Mouse (Mus musculus) thymus, postnatal 10 days (tissue): ENCODE measurements at regions not wholly inside any gene's neighbourhood (a gene's known extent, or its start where the extent isn't known, plus 50 kb on each side); places are given as distances from the start of the nearest gene placed in this dataset.
"Not testable (repeated sequence)": the region's sequence is repeated elsewhere in the genome, so short reads cannot be mapped to it uniquely, and the experiment has no call there.

Source experiments
- DNase-seq, 2 experiments: peaks; one replicate each; pipeline ENCODE4 v3.0.0; 2021; ENCODE audit warnings: low spot score in 2 of 2

DNA sequence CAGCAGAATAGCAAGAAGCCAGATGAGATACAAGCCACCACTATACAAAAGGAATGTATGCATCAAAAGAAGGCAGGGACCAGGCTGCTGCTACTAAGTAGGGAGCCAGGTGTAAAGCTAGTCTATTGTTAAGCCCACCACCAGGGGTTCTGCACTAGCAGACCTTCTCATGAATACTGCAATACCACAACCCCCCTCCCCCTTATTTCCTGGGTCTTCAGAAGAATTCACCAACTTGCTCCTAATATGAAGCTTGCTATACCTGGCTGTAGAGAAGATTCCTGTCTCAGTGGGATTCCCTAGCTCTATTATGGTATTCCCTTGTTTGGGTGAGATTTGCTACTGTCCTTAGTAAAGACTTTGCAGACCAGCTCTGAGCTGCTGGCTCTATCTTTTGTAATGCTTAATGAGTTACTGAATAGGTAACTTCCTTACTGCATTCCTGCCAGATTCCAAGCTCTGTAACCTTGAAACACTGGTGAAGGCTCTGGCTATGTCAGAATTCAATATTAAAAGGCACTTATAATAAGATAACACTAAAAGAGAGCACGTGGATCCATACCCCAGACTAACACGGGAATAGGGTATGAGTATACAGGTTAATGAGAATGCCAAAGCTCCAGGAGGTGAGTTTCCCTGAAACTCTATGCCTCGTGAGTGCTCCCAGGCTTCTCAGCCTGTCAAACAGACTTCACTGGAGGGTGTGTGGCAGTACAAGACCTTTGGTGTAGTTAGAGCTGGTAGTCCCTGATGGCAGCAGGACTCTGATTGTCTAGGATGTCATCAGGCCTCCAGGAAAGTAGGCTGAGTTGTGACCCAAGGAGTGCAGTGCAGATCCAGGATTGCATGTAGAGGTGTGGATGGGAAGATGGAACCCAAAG is 455.5 kb downstream of the Plxdc2 start:
- DNase-seq: not testable (repeated sequence)

DNA sequence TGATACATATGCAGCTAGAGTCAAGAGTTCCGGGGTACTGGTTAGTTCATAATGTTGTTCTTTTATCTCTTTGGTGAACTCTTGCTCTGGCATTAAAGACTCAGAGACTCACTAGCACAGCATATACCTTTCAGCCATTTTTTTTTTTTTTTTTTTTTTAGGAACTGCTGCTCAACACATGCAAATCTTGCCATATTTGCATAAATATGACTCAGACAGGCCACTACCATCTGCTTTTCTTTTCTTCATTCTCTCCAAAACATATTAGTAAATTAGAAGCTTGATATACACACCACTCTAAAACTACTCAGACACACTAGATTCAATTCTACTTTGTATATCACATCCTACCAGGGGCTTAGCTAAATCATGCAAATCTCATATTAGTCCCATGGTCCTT is 464.3 kb downstream of the Plxdc2 start:
- no peak for DNase-seq

- no peak for DNase-seq
These were observed 468.7 kb downstream of the Plxdc2 start for GRCm38 (mm10) chr2:16824681-16825230.

DNA sequence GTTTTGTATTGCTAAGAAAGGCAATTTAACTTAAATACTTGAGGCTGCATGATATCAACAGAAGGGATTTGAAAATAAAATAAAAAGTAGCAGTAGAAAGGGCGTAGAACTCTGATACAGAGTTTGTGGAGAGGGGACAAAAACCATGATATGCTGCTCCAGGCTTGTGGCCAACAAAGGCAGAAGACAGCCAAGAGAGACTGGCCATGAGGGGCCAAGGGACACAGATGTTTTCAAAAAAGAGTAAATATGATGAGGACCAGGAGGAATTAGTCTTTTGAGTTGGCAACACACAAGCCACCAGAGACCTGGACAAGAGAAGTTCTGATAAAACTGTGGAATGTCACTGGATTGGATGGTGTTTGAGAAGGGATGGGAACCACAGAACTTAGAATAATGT is 471.2 kb downstream of the Plxdc2 start:
- no peak for DNase-seq

DNA sequence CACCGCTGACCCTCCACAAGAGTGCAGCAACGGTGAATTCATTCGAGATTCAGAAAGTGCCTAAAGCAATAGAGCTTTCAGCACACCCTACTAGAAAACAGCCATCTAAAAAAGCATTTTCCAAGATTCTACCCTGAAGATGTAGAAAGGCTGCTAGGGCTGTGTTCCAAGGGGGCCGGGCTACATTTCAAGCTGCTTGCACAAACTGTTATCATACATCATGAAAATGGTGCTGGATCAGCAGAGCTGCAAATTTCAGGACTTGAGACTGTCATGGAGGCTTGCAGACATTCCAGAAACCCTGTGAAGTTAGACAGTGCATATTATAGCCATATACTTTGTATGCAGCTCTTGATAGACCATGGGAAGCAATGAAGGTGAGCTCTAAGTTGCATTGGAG is 479.9 kb downstream of the Plxdc2 start:
- no peak for DNase-seq

DNA sequence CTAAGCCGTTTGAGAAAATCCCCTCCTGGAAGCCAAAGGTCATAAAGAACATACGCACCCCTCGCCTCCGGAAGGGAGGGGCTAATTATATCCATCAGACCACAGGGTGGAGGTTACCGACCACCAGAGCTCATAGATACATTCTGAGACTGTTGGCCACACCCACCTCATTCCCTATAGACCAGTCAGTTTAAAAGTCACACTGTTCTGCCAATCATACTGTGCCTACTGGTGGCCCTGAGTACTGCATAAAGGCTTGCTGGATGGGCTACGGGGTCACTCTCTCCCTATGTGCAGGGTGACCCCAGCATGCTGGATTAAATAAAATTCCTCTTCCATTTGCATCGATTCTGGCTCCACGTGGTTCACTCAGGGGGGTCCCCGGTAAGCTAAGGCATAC is 482.6 kb downstream of the Plxdc2 start:
- DNase-seq: no peak

GRCm38 (mm10) chr2:16849916-16850315 is 493.8 kb downstream of the Plxdc2 start:
- no peak for DNase-seq

DNA sequence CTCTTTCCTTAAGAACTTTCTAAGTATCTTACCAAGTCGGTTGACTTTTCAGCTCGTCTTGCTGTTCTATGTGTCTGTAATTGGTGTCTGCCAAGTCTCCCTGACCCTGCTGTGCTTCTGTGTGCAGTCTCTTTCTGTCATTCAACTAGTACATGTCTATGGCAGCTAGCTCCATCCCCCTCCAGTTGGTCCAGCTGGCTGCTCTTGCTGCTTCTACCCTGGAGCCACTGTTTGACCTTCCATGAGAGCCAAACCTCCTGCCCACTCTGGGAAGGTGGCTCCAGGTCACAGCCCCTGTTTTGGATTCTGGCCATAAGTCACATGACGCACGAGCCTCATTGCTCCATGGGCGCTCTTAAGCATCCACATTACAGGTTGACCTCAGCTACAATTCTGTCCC is 504.0 kb downstream of the Plxdc2 start:
- no peak for DNase-seq

- no peak for DNase-seq
These were observed 510.2 kb downstream of the Plxdc2 start for GRCm38 (mm10) chr2:16866163-16866852.

DNA sequence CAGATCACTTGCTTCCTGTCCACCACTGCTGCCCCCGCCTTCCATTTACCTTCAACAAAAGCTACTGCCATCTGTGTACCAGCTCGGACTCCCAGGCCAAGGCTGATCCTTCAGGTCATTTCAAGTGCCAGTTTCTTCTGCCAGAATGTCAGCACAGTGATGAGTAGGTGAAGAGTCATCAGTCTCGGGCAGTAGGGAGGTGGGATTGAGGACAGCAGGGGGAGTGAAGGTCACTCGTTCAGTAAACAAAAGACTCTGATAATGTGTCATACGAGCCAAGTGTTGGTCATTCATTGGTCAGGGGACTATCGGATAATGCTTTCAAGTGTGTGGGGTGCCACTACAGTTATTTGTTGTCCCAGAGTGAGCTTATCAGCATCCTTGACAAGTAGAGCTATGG is 536.3 kb downstream of the Plxdc2 start:
- DNase-seq: not testable (repeated sequence)

DNA sequence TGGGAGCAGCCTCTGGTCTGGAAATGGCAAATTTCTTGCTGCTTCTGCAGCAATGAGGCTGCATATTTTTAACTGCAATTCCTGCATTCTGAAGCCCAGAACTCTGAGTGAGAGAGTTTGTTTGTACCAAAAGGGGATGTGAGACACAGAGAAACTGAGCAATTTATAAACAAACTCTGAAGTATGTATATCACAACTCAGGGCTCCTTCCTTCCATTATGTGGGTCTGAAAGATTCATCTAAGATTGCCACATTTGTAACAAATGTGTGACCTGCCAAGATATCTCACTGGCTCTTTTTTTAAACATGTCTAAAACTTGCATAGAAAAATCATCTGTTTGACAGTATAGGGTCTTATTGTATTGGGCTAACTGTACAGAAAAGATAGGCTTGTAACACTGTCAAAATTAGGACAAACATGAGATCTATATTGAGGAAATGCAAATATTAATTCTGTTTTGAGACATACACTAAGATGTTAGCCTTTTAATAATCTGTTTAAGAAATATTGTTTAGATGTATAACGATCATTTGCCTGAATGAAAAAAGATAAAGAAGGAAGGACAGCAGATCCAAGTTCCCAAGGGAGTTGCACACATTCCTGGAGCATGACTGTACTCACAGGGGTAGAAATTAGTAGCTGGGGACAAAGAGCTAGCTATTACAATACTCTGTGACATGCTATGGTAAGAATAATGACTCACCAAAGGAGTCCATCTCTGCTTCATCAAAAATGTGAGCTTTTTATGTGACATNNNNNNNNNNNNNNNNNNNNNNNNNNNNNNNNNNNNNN is 553.3 kb downstream of the Plxdc2 start:
- no peak for DNase-seq

DNA sequence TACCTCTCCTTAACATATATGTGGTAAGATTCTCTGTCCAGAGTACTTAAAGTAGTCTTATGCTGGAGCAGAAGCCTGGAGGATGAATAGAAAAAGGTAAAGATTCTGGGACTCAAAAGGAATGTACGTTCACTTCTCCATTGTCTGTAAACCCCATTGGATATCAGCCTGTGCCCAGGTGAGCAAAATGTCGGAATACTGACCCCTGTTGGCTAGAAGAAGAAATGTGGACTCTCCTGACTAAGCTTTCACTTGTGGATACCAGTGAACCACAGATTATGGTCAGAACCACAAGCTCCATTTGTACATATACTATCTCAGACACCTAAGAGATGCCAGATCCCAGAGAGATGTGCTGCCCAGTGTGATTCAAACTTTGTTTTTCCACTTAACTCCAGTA is 558.5 kb downstream of the Plxdc2 start:
- DNase-seq: peak in 1 of 2 experiments; percentile 5

DNA sequence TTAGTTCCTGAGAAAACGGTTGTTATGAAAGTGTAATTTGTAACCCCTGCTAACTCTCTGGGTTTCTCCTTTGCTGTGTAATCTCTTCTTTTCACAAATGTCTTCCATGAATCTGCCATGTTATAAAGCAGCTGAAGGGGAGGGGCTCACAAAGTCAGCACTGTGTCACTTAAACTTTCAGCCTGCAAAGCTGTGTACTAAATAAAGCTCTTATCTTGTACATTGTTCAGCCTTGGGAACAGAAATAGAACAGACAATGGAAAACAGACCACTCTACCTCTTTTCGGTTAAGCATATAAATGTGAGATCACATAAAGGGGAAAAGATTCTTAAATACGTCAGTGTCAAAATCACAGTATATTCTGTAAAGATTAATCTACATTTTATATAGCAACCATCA is 573.9 kb downstream of the Plxdc2 start:
- no peak for DNase-seq

GRCm38 (mm10) chr2:16959432-16959831 is 603.3 kb downstream of the Plxdc2 start:
- no peak for DNase-seq

- DNase-seq: no peak
These were observed 621.3 kb downstream of the Plxdc2 start for GRCm38 (mm10) chr2:16977380-16977779.

DNA sequence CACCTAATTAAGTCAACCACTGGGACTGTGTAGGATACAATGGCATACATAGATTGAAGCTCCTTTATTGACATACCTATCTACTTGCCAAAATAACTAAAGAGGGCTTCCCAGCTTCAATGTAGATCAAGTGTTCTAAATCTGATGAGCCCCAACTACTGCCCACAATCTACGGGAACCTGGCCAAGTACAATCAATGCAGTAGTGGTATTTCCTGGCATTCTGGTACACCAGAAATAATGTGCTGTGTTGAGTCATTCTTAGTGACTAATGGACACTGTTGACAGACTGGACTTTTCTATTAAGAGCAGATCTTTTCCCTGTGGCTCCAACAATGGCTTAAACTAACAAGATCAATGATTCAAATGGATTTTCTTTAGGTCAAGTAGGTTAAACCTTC is 626.7 kb downstream of the Plxdc2 start:
- DNase-seq: no peak

GRCm38 (mm10) chr2:16983583-16984221 is 627.6 kb downstream of the Plxdc2 start:
- DNase-seq: no peak
